Mouse (Mus musculus) kidney, adult 18-20 months (tissue): ENCODE results near the gene Gdf1.

ENCODE experiments used
- DNase-seq: peaks from one replicate; pipeline ENCODE4 v3.0.0; 2021

Gene Gdf1

GRCm38 (mm10) chr8:70366588-70366987, 37.0 kb downstream of the Gdf1 start:
- DNase-seq = no peak

- no peak for DNase-seq
Observed at GRCm38 (mm10) chr8:70370476-70370875, 40.9 kb downstream of the Gdf1 start.

- peak; percentile 65 for DNase-seq
Observed at GRCm38 (mm10) chr8:70371951-70372350, 42.3 kb downstream of the Gdf1 start.

- DNase-seq = no peak
Observed at GRCm38 (mm10) chr8:70373397-70374317, 44.0 kb downstream of the Gdf1 start, which contains the start of gene Comp. Comp (plus strand) TSS chr8:70373558.

- DNase-seq = peak; percentile 90
Observed at GRCm38 (mm10) chr8:70374318-70374927, 44.8 kb downstream of the Gdf1 start.

GRCm38 (mm10) chr8:70375212-70375859, 45.7 kb downstream of the Gdf1 start:
- no peak for DNase-seq

- no peak for DNase-seq
Observed at GRCm38 (mm10) chr8:70376275-70376741, 46.7 kb downstream of the Gdf1 start.

- DNase-seq = no peak
Observed at GRCm38 (mm10) chr8:70377049-70377448, 47.4 kb downstream of the Gdf1 start.

- DNase-seq = no peak
Observed at GRCm38 (mm10) chr8:70380069-70380468, 50.5 kb downstream of the Gdf1 start.
